Mouse (Mus musculus) ES-Bruce4 (cell line): ENCODE data around the gene Htr2a. TPM values are rescaled to one million over a fixed set of nuclear protein-coding genes. Genes with fewer than 3 reads are reported as not detected.

Experiments
- H3K27ac ChIP-seq: 2 replicates; pipeline ENCODE4 v1.5.1; 2012; ENCODE audit warnings: low read length, inconsistent platforms; ENCODE audit not compliant: insufficient read depth
- H3K27me3 ChIP-seq: 2 replicates; pipeline ENCODE4 v1.6.1; 2012; ENCODE audit warnings: mild to moderate bottlenecking, low read length, inconsistent platforms; ENCODE audit not compliant: control insufficient read depth, poor library complexity, insufficient read depth, severe bottlenecking
- H3K36me3 ChIP-seq: 2 replicates; pipeline ENCODE4 v1.6.1; 2012; ENCODE audit warnings: inconsistent platforms, mild to moderate bottlenecking, low read length, moderate library complexity; ENCODE audit not compliant: control insufficient read depth, poor library complexity, insufficient read depth, severe bottlenecking
- H3K4me1 ChIP-seq: one replicate; pipeline ENCODE4 v1.8.1; 2011; ENCODE audit warnings: low read length; ENCODE audit not compliant: control insufficient read depth, insufficient read depth
- H3K4me3 ChIP-seq: 2 replicates; pipeline ENCODE4 v1.5.1; 2011; ENCODE audit warnings: low read depth, mild to moderate bottlenecking, low read length
- H3K9ac ChIP-seq: 2 replicates; pipeline ENCODE4 v1.6.1; 2012; ENCODE audit warnings: low read depth, mild to moderate bottlenecking, inconsistent platforms; ENCODE audit not compliant: poor library complexity, severe bottlenecking
- H3K9me3 ChIP-seq: replicated peaks from 2 replicates; pipeline ENCODE4 v1.6.1; 2012; ENCODE audit warnings: mild to moderate bottlenecking, low read length, inconsistent platforms; ENCODE audit not compliant: control insufficient read depth, poor library complexity, insufficient read depth, severe bottlenecking
- CTCF ChIP-seq: IDR thresholded peaks from one replicate; pipeline ENCODE4 v1.8.1; 2011; ENCODE audit warnings: low read depth, low read length
- EP300 ChIP-seq: IDR thresholded peaks from 2 replicates; pipeline ENCODE4 v1.6.1; 2011; ENCODE audit warnings: low read depth, low read length; ENCODE audit not compliant: insufficient read depth
- POLR2A ChIP-seq: IDR thresholded peaks from one replicate; pipeline ENCODE4 v1.8.1; 2011; ENCODE audit warnings: low read length; ENCODE audit not compliant: insufficient read depth
- polyA plus RNA-seq: library from polyadenylated mRNA; stranded (reverse); fragments of >200 nt; gene quantifications from 2 replicates; pipeline ENCODE4 v1.2.4, GENCODE M21; 2011; ENCODE audit warnings: low read depth; ENCODE audit not compliant: missing spikeins, insufficient read depth, insufficient read length

Gene Htr2a
- polyA plus RNA-seq, 1 experiment: 0.10 TPM

- H3K36me3 ChIP-seq: peaks cover 31% of the 10 kb centered on the region
- no peaks in the 10 kb centered on the region for H3K4me1 ChIP-seq
- H3K9ac ChIP-seq: no peak overlapping the region
- no peaks in the 10 kb centered on the region for H3K27me3 ChIP-seq
- H3K9me3 ChIP-seq: no peaks in the 10 kb centered on the region
- no peak for TF ChIP-seq EP300
- TF ChIP-seq CTCF: no peak
- no peak for TF ChIP-seq POLR2A
- no peak overlapping the region for H3K27ac ChIP-seq
- no peak overlapping the region for H3K4me3 ChIP-seq
Observed at GRCm38 (mm10) chr14:74736850-74737249, 96.2 kb downstream of the Htr2a start.

Other genes starting within 250 kb of the Htr2a start
- 202 and 217 TPM in 2 replicates for gene Esd, start 91.5 kb downstream of the Htr2a start, polyA plus RNA-seq